Mouse (Mus musculus) kidney, embryonic 14.5 days (tissue): ENCODE data around the gene Gm10974. TPM values are rescaled to one million over a fixed set of nuclear protein-coding genes. Genes with fewer than 3 reads are reported as not detected.

Source experiments
- ATAC-seq: fragments of 200-750 bp; cut with Nextera tagmentation; 2 replicates; pipeline ENCODE4 v1.8.0; 2017; ENCODE audit warnings: moderate number of reproducible peaks, mild to moderate bottlenecking, moderate TSS enrichment, moderate library complexity; ENCODE audit not compliant: low FRiP score, low TSS enrichment
- H3K27ac ChIP-seq: fragments of 300-500 bp; sonication (generic); 2 replicates; pipeline ENCODE4 v1.5.1; 2014; ENCODE audit warnings: low read depth, mild to moderate bottlenecking, low read length, moderate library complexity, mixed read lengths
- H3K27me3 ChIP-seq: fragments of 300-500 bp; sonication (generic); 2 replicates; pipeline ENCODE4 v1.6.1; 2014; ENCODE audit warnings: mild to moderate bottlenecking, low read length; ENCODE audit not compliant: control insufficient read depth, insufficient read depth
- H3K36me3 ChIP-seq: fragments of 300-500 bp; sonication (generic); 2 replicates; pipeline ENCODE4 v1.6.1; 2014; ENCODE audit warnings: low read length, mixed read lengths; ENCODE audit not compliant: control insufficient read depth, insufficient read depth
- H3K4me1 ChIP-seq: fragments of 300-500 bp; sonication (generic); 2 replicates; pipeline ENCODE4 v1.6.1; 2014; ENCODE audit warnings: low read length, mixed read lengths; ENCODE audit not compliant: control insufficient read depth, insufficient read depth
- H3K4me2 ChIP-seq: fragments of 300-500 bp; sonication (generic); replicated peaks from 2 replicates; pipeline ENCODE4 v1.6.1; 2014; ENCODE audit warnings: low read depth, mild to moderate bottlenecking, low read length
- H3K4me3 ChIP-seq: fragments of 300-500 bp; sonication (generic); 2 replicates; pipeline ENCODE4 v1.5.1; 2014; ENCODE audit warnings: mild to moderate bottlenecking, low read length
- H3K9ac ChIP-seq: fragments of 300-500 bp; sonication (generic); 2 replicates; pipeline ENCODE4 v1.6.1; 2014; ENCODE audit warnings: low read depth, mild to moderate bottlenecking, low read length, moderate library complexity
- H3K9me3 ChIP-seq: fragments of 300-500 bp; sonication (generic); 2 replicates; pipeline ENCODE4 v1.6.1; 2016; ENCODE audit warnings: low read length; ENCODE audit not compliant: control insufficient read depth
- WGBS: fragments of 180-500 bp; shearing (Covaris S2); extraction: QIAGEN DNeasy Blood & Tissue Kit; methylation state at CpG from one replicate; pipeline ENCODE4 v1.1.7; 2014; 5-methylcytosine and 5-hydroxymethylcytosine counted together
- polyA plus RNA-seq: library from polyadenylated mRNA; unstranded; fragments of >200 nt; fragmentation: Nextera tagmentation; extraction: Ambion mirVana; gene quantifications from 2 replicates; pipeline ENCODE4 v1.2.1, GENCODE M21; 2014

Gm10974 gene
- polyA plus RNA-seq = not detected in 2 replicates

- Histone ChIP-seq H3K27ac (no peak within 1 kb of the TSS), H3K4me2 (no peak within 1 kb of the TSS), H3K9me3 (peaks cover 8% of the 10 kb centered on the region), H3K4me1 (peaks cover 10% of the 10 kb centered on the region; the same call in 1 of the 2 replicates), H3K36me3 (no peaks in the 10 kb centered on the region), H3K4me3 (no peak within 1 kb of the TSS), H3K9ac (no peak within 1 kb of the TSS), H3K27me3 (no peaks in the 10 kb centered on the region)
- no peak for ATAC-seq
- 41% methylated on average over 2 of the region's 2 CpGs for WGBS
Observed at GRCm38 (mm10) chr7:66365904-66366303, at the start of gene Gm10974. Gene Gm10974, plus strand, starts transcription at chr7:66365905.

GRCm38 (mm10) chr7:66318147-66318546, 47.6 kb upstream of the Gm10974 start:
- 80% methylated on average over 6 of the region's 6 CpGs for WGBS
- Histone ChIP-seq H3K9me3 (no peaks in the 10 kb centered on the region), H3K36me3 (no peaks in the 10 kb centered on the region), H3K27ac (no peak overlapping the region), H3K4me2 (no peak overlapping the region), H3K4me1 (no peaks in the 10 kb centered on the region), H3K9ac (no peak overlapping the region), H3K4me3 (no peak overlapping the region), H3K27me3 (no peaks in the 10 kb centered on the region)
- no peak for ATAC-seq

- H3K36me3 ChIP-seq = no peaks in the 10 kb centered on the region
- H3K27ac ChIP-seq = no peak overlapping the region
- no peak overlapping the region for H3K9ac ChIP-seq
- H3K9me3 ChIP-seq = no peaks in the 10 kb centered on the region
- H3K4me2 ChIP-seq = no peak overlapping the region
- H3K4me3 ChIP-seq = no peak overlapping the region
- peaks cover 6% of the 10 kb centered on the region; the same call in 1 of the 2 replicates for H3K4me1 ChIP-seq
- 50% methylated on average over 5 of the region's 5 CpGs for WGBS
- no peaks in the 10 kb centered on the region for H3K27me3 ChIP-seq
- ATAC-seq = peak; percentile 48; the same call in 1 of the 2 replicates
Observed at GRCm38 (mm10) chr7:66320996-66321395, 44.7 kb upstream of the Gm10974 start.

GRCm38 (mm10) chr7:66323252-66324015, 42.3 kb upstream of the Gm10974 start:
- no peak for ATAC-seq
- 71% methylated on average over 9 of the region's 9 CpGs for WGBS
- no peak overlapping the region for H3K27ac ChIP-seq
- H3K4me2 ChIP-seq = no peak overlapping the region
- H3K9ac ChIP-seq = no peak overlapping the region
- H3K36me3 ChIP-seq = no peaks in the 10 kb centered on the region
- no peaks in the 10 kb centered on the region for H3K27me3 ChIP-seq
- H3K4me3 ChIP-seq = no peak overlapping the region
- H3K9me3 ChIP-seq = no peaks in the 10 kb centered on the region
- peaks cover 6% of the 10 kb centered on the region; the same call in 1 of the 2 replicates for H3K4me1 ChIP-seq

GRCm38 (mm10) chr7:66325419-66326053, 40.2 kb upstream of the Gm10974 start:
- WGBS = 43% methylated on average over 3 of the region's 3 CpGs
- H3K36me3 ChIP-seq = peaks cover 3% of the 10 kb centered on the region; the same call in 1 of the 2 replicates
- H3K9me3 ChIP-seq = no peaks in the 10 kb centered on the region
- H3K27me3 ChIP-seq = no peaks in the 10 kb centered on the region
- H3K4me2 ChIP-seq = no peak overlapping the region
- peak; percentile 90 for ATAC-seq
- H3K4me1 ChIP-seq = peaks cover 6% of the 10 kb centered on the region; the same call in 1 of the 2 replicates
- H3K4me3 ChIP-seq = no peak overlapping the region
- no peak overlapping the region for H3K9ac ChIP-seq
- no peak overlapping the region for H3K27ac ChIP-seq

GRCm38 (mm10) chr7:66327516-66327915, 38.2 kb upstream of the Gm10974 start:
- Histone ChIP-seq H3K9ac (no peak overlapping the region), H3K9me3 (no peaks in the 10 kb centered on the region), H3K27me3 (no peaks in the 10 kb centered on the region), H3K4me1 (peaks cover 6% of the 10 kb centered on the region; the same call in 1 of the 2 replicates), H3K36me3 (peaks cover 5% of the 10 kb centered on the region; the same call in 1 of the 2 replicates), H3K27ac (no peak overlapping the region), H3K4me2 (no peak overlapping the region), H3K4me3 (no peak overlapping the region)
- no peak for ATAC-seq
- 92% methylated on average over 2 of the region's 2 CpGs for WGBS

GRCm38 (mm10) chr7:66330610-66331009, 35.1 kb upstream of the Gm10974 start:
- no peak overlapping the region for H3K27ac ChIP-seq
- no peaks in the 10 kb centered on the region for H3K27me3 ChIP-seq
- 85% methylated on average over 9 of the region's 9 CpGs for WGBS
- no peaks in the 10 kb centered on the region for H3K9me3 ChIP-seq
- H3K9ac ChIP-seq = no peak overlapping the region
- H3K4me1 ChIP-seq = peaks cover 2% of the 10 kb centered on the region; the same call in 1 of the 2 replicates
- no peak overlapping the region for H3K4me2 ChIP-seq
- peaks cover 9% of the 10 kb centered on the region; the same call in 1 of the 2 replicates for H3K36me3 ChIP-seq
- no peak overlapping the region for H3K4me3 ChIP-seq
- ATAC-seq = no peak

GRCm38 (mm10) chr7:66332340-66332739, 33.4 kb upstream of the Gm10974 start:
- H3K27me3 ChIP-seq = no peaks in the 10 kb centered on the region
- no peak overlapping the region for H3K9ac ChIP-seq
- no peaks in the 10 kb centered on the region for H3K4me1 ChIP-seq
- no peak overlapping the region for H3K4me2 ChIP-seq
- H3K27ac ChIP-seq = no peak overlapping the region
- no peak for ATAC-seq
- H3K9me3 ChIP-seq = no peaks in the 10 kb centered on the region
- H3K36me3 ChIP-seq = peaks cover 9% of the 10 kb centered on the region; the same call in 1 of the 2 replicates
- H3K4me3 ChIP-seq = no peak overlapping the region
- WGBS = 93% methylated on average over 8 of the region's 8 CpGs
